Mouse (Mus musculus) G1E (cell line): ENCODE data around the gene Vmn1r36.

Experiments
- CTCF ChIP-seq: IDR thresholded peaks from 2 replicates; pipeline ENCODE4 v1.5.1; 2012; ENCODE audit warnings: low read depth, low read length, inconsistent platforms, mixed read lengths
- GATA1 ChIP-seq: IDR thresholded peaks from 2 replicates; pipeline ENCODE4 v1.6.1; 2012; ENCODE audit warnings: borderline replicate concordance, low read length, inconsistent platforms, mixed read lengths
- TAL1 ChIP-seq: conservative IDR thresholded peaks from 2 replicates; pipeline ENCODE4 v1.6.1; 2012; ENCODE audit warnings: low read depth, low read length, inconsistent platforms, mixed read lengths

DNA sequence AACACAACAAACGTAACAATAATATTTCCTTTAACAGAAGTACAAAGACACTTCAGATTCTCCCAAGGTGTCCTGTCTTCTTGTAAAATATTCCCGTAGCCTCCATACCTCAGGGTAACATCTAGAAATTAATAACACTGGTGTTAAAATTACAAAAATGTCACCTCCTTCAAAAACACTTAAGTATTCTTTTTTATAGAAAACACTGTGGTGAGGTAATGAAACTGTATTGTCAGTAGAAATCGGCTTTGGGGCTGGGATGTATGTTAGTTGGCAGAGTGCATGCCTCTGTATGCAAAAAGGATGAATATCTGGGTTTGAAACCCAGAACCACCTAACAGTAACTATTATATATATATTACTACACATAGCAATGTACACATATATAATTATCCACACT is 33.2 kb downstream of the Vmn1r36 start, which contains the start of gene Vmn1r35:
- no peak for TF ChIP-seq CTCF
- TF ChIP-seq TAL1 = no peak
- no peak for TF ChIP-seq GATA1
